Mouse (Mus musculus) left cerebral cortex, postnatal 10 days (tissue): ENCODE measurements around the gene Nat8f1. TPM values are rescaled to one million over a fixed set of nuclear protein-coding genes. Genes with fewer than 3 reads are reported as not detected.

ENCODE experiments used
- DNase-seq, 2 experiments: peaks; one replicate each; pipeline ENCODE4 v3.0.0; 2021 to 2022; ENCODE audit warnings: low spot score in 2 of 2, mixed read lengths in 1 of 2; ENCODE audit errors: extremely low spot score in 1 of 2
- intact Hi-C: fragments of 180-260 bp; cut with DNase I; formaldehyde crosslinking; loops from one replicate; pipeline ENCODE4 v1.15.1; 2025
- total RNA-seq, 2 experiments: library from RNA; stranded (reverse); gene quantifications; 2 replicates each; pipeline ENCODE4 v1.2.3; 2021

The Nat8f1 gene
- total RNA-seq, 2 experiments from 2014 or later = 10.0 to 13.5 TPM

DNA sequence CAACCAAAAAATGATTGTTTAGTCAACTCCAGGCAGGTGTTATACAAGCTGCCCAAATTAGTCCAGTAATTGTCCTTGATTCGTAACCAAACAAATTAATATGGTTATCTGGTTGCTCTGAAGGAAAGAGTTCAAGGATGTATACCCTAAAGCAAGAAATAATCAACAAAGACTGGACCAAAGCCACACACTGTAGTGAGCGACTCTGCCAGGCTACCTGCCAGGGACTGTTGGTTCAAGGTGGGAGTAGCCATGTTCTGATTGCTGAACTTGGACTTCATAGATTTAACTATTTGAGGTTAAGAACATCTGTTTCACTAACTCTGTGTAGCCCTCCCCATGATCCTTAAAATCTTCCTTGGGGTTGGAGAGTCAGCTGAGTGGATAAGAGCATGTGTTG is 52.4 kb downstream of the Nat8f1 start:
- no peak for DNase-seq
- intact Hi-C loops = no loop called here

DNA sequence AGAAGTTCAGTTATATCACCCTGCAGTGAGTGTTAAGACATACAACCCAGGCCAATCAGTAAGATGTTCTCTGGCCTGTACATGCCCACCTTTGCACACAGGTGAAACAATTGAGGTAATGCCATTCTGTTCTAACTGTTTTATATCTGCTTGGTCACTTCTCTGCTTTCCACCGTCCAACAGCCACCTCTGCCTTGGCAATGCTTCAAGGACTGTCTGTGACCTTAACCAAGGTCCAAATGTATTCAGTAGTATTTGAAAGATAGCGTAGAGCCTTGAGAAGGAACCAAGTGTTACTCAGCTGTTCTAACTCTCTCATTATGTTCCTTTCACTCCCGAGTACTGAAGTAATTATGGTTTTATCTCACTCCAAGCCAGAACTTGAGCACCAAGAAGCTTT is 52.9 kb downstream of the Nat8f1 start:
- intact Hi-C loops = no loop called here
- no peak for DNase-seq

DNA sequence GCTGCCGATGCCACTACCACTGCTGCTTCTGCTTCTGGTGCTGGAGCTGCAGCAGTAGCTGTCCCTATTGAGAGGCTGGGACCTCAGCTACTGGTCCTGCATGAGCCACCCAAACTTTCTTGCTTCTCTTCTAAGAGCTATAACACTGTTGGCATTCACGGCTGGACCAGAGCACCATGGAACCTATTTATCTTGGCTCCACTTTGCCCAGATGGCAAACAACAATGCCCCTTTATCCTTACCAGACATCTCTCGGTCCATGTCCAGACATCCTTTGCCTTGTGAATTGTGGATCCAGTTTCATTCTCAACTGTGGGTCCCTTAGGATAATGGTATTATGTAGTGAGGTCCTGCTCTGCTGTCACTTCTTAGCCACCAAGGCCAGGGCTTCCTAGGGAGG is 54.2 kb downstream of the Nat8f1 start:
- intact Hi-C loops = no loop called here
- no peak for DNase-seq

Other genes starting within 250 kb of the Nat8f1 start
- gene Nat8f7, start 202.5 kb downstream of the Nat8f1 start, total RNA-seq = 1 to 10 TPM in 1 of 2 experiments, under 1 TPM in 1; 0.47 to 1.0 TPM
- gene Nat8f3, start 149.9 kb downstream of the Nat8f1 start, total RNA-seq = under 1 TPM; 0.49 to 0.87 TPM
- gene Nat8f6, start 94.7 kb downstream of the Nat8f1 start, total RNA-seq = under 1 TPM; 0.63 to 0.73 TPM
- 1 to 10 TPM in 1 of 2 experiments, under 1 TPM in 1; 0.73 to 1.4 TPM for gene Nat8f5, start 94.7 kb downstream of the Nat8f1 start, total RNA-seq
- 1 to 10 TPM; 1.4 to 1.9 TPM for gene Nat8, start 83.6 kb downstream of the Nat8f1 start, total RNA-seq
- gene Nat8f2, start 46.5 kb downstream of the Nat8f1 start, total RNA-seq = under 1 TPM; 0.77 TPM
- 1 to 10 TPM; 3.0 to 3.4 TPM for gene Nat8f4, start 10.8 kb downstream of the Nat8f1 start, total RNA-seq
- 10 to 100 TPM; 42.1 to 47.9 TPM for gene Tprkb, start 3.8 kb downstream of the Nat8f1 start, total RNA-seq
- gene Dusp11, start 46.0 kb upstream of the Nat8f1 start, total RNA-seq = 10 to 100 TPM; 74.0 to 82.0 TPM
- not detected for gene Figla, start 100.5 kb upstream of the Nat8f1 start, total RNA-seq
- 100 to 1,000 TPM; 198 to 206 TPM for gene Add2, start 113.0 kb upstream of the Nat8f1 start, total RNA-seq